Mouse (Mus musculus) erythroblast, embryonic 14.5 days (primary cell): Measurements from ENCODE around the gene Asb8.

ENCODE experiments used
- GATA1 ChIP-seq: IDR thresholded peaks from 2 replicates; pipeline ENCODE4 v1.6.1; 2012; ENCODE audit warnings: low read length, inconsistent platforms, mixed read lengths
- TAL1 ChIP-seq: IDR thresholded peaks from 3 replicates; pipeline ENCODE4 v1.6.1; 2012; ENCODE audit warnings: low read length, inconsistent platforms, mixed read lengths

DNA sequence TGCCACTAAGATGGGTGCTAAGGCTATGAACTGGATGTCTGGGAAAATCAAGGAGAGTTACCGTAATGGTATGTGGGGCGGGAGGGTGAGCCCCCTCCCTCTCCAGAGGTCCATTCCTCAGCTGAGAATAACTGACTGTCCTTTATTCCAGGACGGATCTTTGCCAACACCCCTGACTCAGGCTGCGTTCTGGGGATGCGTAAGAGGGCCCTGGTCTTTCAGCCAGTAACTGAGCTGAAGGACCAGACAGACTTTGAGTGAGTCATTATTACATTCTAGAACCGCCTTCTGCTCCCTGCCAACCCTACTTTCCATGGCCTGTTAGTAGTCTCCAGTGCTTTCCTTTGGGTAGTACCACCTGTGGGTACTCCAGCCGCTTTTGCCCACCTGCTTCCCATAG lies 34.0 kb downstream of the Asb8 start:
- TF ChIP-seq GATA1 (no peak), TAL1 (no peak)
